Comparison of ENCODE assay signal across 8 mouse cellular contexts in genomic region chr13:38204702-38205482, GRCm38 (mm10). TPM values are rescaled to one million over a fixed set of nuclear protein-coding genes. Genes with fewer than 3 reads are reported as not detected.
DNase-seq lines count a peak whose midpoint lies in the region; ATAC-seq and TF ChIP-seq lines count a peak whose summit lies in the region.

Snrnp48 (plus strand) TSS chr13:38204938.

- no peak for TF ChIP-seq CTCF in E14TG2a.4 (conservative IDR thresholded peaks at IDR 0.05; ENCODE audit: low read length)
- no peak for TF ChIP-seq CTCF in heart, postnatal 0 days (IDR thresholded peaks at IDR 0.05; ENCODE audit: low read depth)
- no peak for TF ChIP-seq CTCF in testis, adult 2 months (IDR thresholded peaks at IDR 0.05; ENCODE audit: control insufficient read depth, insufficient read depth, insufficient replicate concordance, low read depth, low read length)

- peaks cover 5% of the 10 kb centered on the region for H3K27me3 ChIP-seq in E14TG2a.4 (ENCODE audit: insufficient read depth, low read length)
- 0 out of 2 replicates have a peak, but pooled peaks cover 2% of the 10 kb centered on the region for H3K27me3 ChIP-seq in forebrain, embryonic 12.5 days
- H3K27me3 ChIP-seq in heart, postnatal 0 days (ENCODE audit: control insufficient read depth, insufficient read depth, low read length), result no peaks in the 10 kb centered on the region
- H3K27me3 ChIP-seq in liver, embryonic 16.5 days (ENCODE audit: control insufficient read depth, insufficient read depth, low read depth, low read length), result no peaks in the 10 kb centered on the region
- H3K27me3 ChIP-seq in neural tube, embryonic 13.5 days, result no peaks in the 10 kb centered on the region
- no peaks in the 10 kb centered on the region for H3K27me3 ChIP-seq in testis, adult 2 months (ENCODE audit: control insufficient read depth, insufficient read depth, low read length)

- peak within 1 kb of the TSS; percentile 58 for H3K4me2 ChIP-seq in forebrain, embryonic 12.5 days
- peak within 1 kb of the TSS; percentile 77 for H3K4me2 ChIP-seq in heart, postnatal 0 days (ENCODE audit: low read depth, low read length)
- peak within 1 kb of the TSS; percentile 90 for H3K4me2 ChIP-seq in liver, embryonic 16.5 days (ENCODE audit: low read depth, low read length)
- H3K4me2 ChIP-seq in neural tube, embryonic 13.5 days, result peak within 1 kb of the TSS; percentile 67

- peak; percentile 99 for ATAC-seq in forebrain, embryonic 12.5 days (ENCODE audit: low FRiP score)
- ATAC-seq in heart, postnatal 0 days (ENCODE audit: insufficient read depth, low read depth), result peak; percentile 98
- peak; percentile 99 for ATAC-seq in liver, embryonic 16.5 days (ENCODE audit: low read depth)
- ATAC-seq in neural tube, embryonic 13.5 days (ENCODE audit: low read depth), result peak; percentile 100

- peak within 1 kb of the TSS; percentile 90 for H3K9ac ChIP-seq in forebrain, embryonic 12.5 days
- H3K9ac ChIP-seq in heart, postnatal 0 days (replicated peaks; ENCODE audit: low read depth, low read length), result peak within 1 kb of the TSS; percentile 70
- peak within 1 kb of the TSS; percentile 95 for H3K9ac ChIP-seq in liver, embryonic 16.5 days (ENCODE audit: low read depth, low read length)
- peak within 1 kb of the TSS; percentile 89 for H3K9ac ChIP-seq in neural tube, embryonic 13.5 days

- under 1% methylated on average over 58 of the region's 59 CpGs for WGBS in forebrain, embryonic 12.5 days
- under 1% methylated on average over 59 of the region's 59 CpGs for WGBS in heart, postnatal 0 days
- WGBS in liver, embryonic 16.5 days (ENCODE audit: insufficient replicate concordance), result under 1% methylated on average over 59 of the region's 59 CpGs
- under 1% methylated on average over 54 of the region's 59 CpGs for WGBS in neural tube, embryonic 13.5 days

- peak within 1 kb of the TSS; percentile 97 for H3K4me3 ChIP-seq in E14TG2a.4 (replicated peaks; ENCODE audit: low read length)
- peak within 1 kb of the TSS; percentile 87 for H3K4me3 ChIP-seq in forebrain, embryonic 12.5 days (replicated peaks)
- H3K4me3 ChIP-seq in heart, postnatal 0 days (ENCODE audit: low read depth, low read length), result peak within 1 kb of the TSS; percentile 69
- peak within 1 kb of the TSS; percentile 97 for H3K4me3 ChIP-seq in liver, embryonic 16.5 days (ENCODE audit: low read depth, low read length)
- peak within 1 kb of the TSS; percentile 89 for H3K4me3 ChIP-seq in neural tube, embryonic 13.5 days
- H3K4me3 ChIP-seq in testis, adult 2 months (ENCODE audit: control insufficient read depth, low read depth, low read length), result peak within 1 kb of the TSS; percentile 99

- peak; percentile 90 for DNase-seq in c-Kit-positive CD71-positive TER-119-positive erythroid progenitor cells, embryonic 14.5 days (ENCODE audit: low spot score)
- DNase-seq in heart, postnatal 0 days (ENCODE audit: low spot score), result peak; percentile 94
- DNase-seq in kidney, postnatal 4 days, result peak; percentile 89 to 94

- H3K27ac ChIP-seq in forebrain, embryonic 12.5 days, result peak within 1 kb of the TSS; percentile 90
- H3K27ac ChIP-seq in heart, postnatal 0 days (ENCODE audit: low read depth), result peak within 1 kb of the TSS; percentile 68
- H3K27ac ChIP-seq in liver, embryonic 16.5 days (ENCODE audit: low read length), result peak within 1 kb of the TSS; percentile 77
- H3K27ac ChIP-seq in neural tube, embryonic 13.5 days (replicated peaks), result peak within 1 kb of the TSS; percentile 92
- peak within 1 kb of the TSS; percentile 92 for H3K27ac ChIP-seq in testis, adult 2 months (ENCODE audit: control insufficient read depth, insufficient read depth, low read depth, low read length)

- TF ChIP-seq EP300 in heart, postnatal 0 days (IDR thresholded peaks at IDR 0.05; ENCODE audit: low read depth), result no peak

- no peaks in the 10 kb centered on the region for H3K9me3 ChIP-seq in E14TG2a.4 (ENCODE audit: low read length)
- no peaks in the 10 kb centered on the region for H3K9me3 ChIP-seq in forebrain, embryonic 12.5 days
- no peaks in the 10 kb centered on the region for H3K9me3 ChIP-seq in heart, postnatal 0 days (replicated peaks; ENCODE audit: control insufficient read depth, low read length)
- no peaks in the 10 kb centered on the region for H3K9me3 ChIP-seq in liver, embryonic 16.5 days (replicated peaks; ENCODE audit: control insufficient read depth, low read length)
- H3K9me3 ChIP-seq in neural tube, embryonic 13.5 days, result no peaks in the 10 kb centered on the region

- TF ChIP-seq POLR2A in testis, adult 2 months (IDR thresholded peaks at IDR 0.05; ENCODE audit: control insufficient read depth, low read depth, low read length), result peak; percentile 92

- H3K36me3 ChIP-seq in E14TG2a.4 (ENCODE audit: insufficient read depth, low read length), result peaks cover 31% of the 10 kb centered on the region
- no peaks in the 10 kb centered on the region; the same call in 1 of the 2 replicates for H3K36me3 ChIP-seq in forebrain, embryonic 12.5 days (replicated peaks)
- H3K36me3 ChIP-seq in heart, postnatal 0 days (replicated peaks; ENCODE audit: control insufficient read depth, insufficient read depth, low read length), result peaks cover 4% of the 10 kb centered on the region; the same call in 1 of the 2 replicates
- no peaks in the 10 kb centered on the region for H3K36me3 ChIP-seq in liver, embryonic 16.5 days (ENCODE audit: control insufficient read depth, insufficient read depth)
- no peaks in the 10 kb centered on the region for H3K36me3 ChIP-seq in neural tube, embryonic 13.5 days
- H3K36me3 ChIP-seq in testis, adult 2 months (ENCODE audit: control insufficient read depth, insufficient read depth, low read length), result no peaks in the 10 kb centered on the region

- peaks cover 33% of the 10 kb centered on the region for H3K4me1 ChIP-seq in E14TG2a.4 (replicated peaks; ENCODE audit: low read depth, low read length)
- peaks cover 13% of the 10 kb centered on the region for H3K4me1 ChIP-seq in forebrain, embryonic 12.5 days
- peaks cover 16% of the 10 kb centered on the region for H3K4me1 ChIP-seq in heart, postnatal 0 days (ENCODE audit: control insufficient read depth, insufficient read depth)
- H3K4me1 ChIP-seq in liver, embryonic 16.5 days (ENCODE audit: control insufficient read depth, low read depth, low read length), result peaks cover 12% of the 10 kb centered on the region
- peaks cover 21% of the 10 kb centered on the region for H3K4me1 ChIP-seq in neural tube, embryonic 13.5 days (replicated peaks)
- H3K4me1 ChIP-seq in testis, adult 2 months (ENCODE audit: control insufficient read depth, insufficient read depth, low read length), result no peaks in the 10 kb centered on the region

RNA-seq across cellular contexts. Expression of gene Snrnp48, which starts in this region (rescaled TPM):
- polyA plus RNA-seq in forebrain, embryonic 12.5 days (2016; fragmentation: Nextera tagmentation; extraction: Ambion mirVana), result 38.5 and 41.9 TPM in 2 replicates
- 8.3 and 8.9 TPM in 2 replicates for total RNA-seq in heart, postnatal 0 days (2014; rRNA removed; ENCODE audit: low replicate concordance)
- polyA plus RNA-seq in heart, postnatal 0 days (2015; fragmentation: Nextera tagmentation; extraction: Ambion mirVana), result 15.0 and 18.9 TPM in 2 replicates
- polyA plus RNA-seq in liver, embryonic 16.5 days (2015; fragmentation: Nextera tagmentation; extraction: Ambion mirVana), result 10.0 and 10.7 TPM in 2 replicates
- 27.8 and 33.8 TPM in 2 replicates for polyA plus RNA-seq in neural tube, embryonic 13.5 days (2015; fragmentation: Nextera tagmentation; extraction: Ambion mirVana)
- polyA plus RNA-seq in testis, adult 2 months (2012; rRNA removed), result 16.0 and 17.1 TPM in 2 replicates

Comparison
In these comparisons a context has a peak if more than half of its experiments do, and no peak if none do; other contexts are left out.
1. Peak in every context shown above with its lines: DNase-seq, ATAC-seq, H3K4me3 ChIP-seq and H3K27ac ChIP-seq.